Mouse (Mus musculus) layer of hippocampus, postnatal 14 days (tissue): Measurements from ENCODE around the gene Gm10964. TPM values are rescaled to one million over a fixed set of nuclear protein-coding genes. Genes with fewer than 3 reads are reported as not detected.
"Not testable (repeated sequence)": the region's sequence is repeated elsewhere in the genome, so short reads cannot be mapped to it uniquely, and the experiment has no call there.

ENCODE experiments used
- DNase-seq, 2 experiments: peaks; one replicate each; pipeline ENCODE4 v3.0.0; 2021 to 2022; ENCODE audit warnings: low spot score in 2 of 2, mixed read lengths in 1 of 2
- total RNA-seq, 2 experiments: library from RNA; stranded (reverse); gene quantifications; 2 replicates each; pipeline ENCODE4 v1.2.3; 2021

The Gm10964 gene
- total RNA-seq, 2 experiments from 2014 or later = not detected

GRCm38 (mm10) chr3:103774009-103774408, 34.8 kb downstream of the Gm10964 start:
- DNase-seq = no peak

- DNase-seq = peak in 1 of 2 experiments; percentile 8
Observed at GRCm38 (mm10) chr3:103777940-103778339, 38.8 kb downstream of the Gm10964 start.

- DNase-seq = no peak
Observed at GRCm38 (mm10) chr3:103778660-103779059, 39.5 kb downstream of the Gm10964 start.

DNA sequence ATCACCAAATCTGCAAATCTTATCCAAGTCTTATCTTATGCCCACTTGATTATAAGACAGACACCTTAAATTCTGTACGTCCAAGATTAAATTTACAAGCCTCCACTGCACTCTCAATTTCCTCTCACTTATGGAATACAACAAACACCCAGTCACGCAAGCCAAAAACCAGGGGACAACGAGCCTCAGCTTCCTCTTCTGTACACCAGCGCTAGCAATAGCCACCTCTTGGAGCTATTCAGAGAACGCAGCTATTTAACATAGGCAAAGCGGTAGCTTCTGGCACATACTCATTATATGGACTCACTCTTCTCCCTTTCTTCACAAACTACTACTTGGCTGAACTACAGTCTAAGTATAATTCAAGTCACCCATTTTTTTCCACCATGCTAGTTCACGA, 40.0 kb downstream of the Gm10964 start:
- DNase-seq = no peak

DNA sequence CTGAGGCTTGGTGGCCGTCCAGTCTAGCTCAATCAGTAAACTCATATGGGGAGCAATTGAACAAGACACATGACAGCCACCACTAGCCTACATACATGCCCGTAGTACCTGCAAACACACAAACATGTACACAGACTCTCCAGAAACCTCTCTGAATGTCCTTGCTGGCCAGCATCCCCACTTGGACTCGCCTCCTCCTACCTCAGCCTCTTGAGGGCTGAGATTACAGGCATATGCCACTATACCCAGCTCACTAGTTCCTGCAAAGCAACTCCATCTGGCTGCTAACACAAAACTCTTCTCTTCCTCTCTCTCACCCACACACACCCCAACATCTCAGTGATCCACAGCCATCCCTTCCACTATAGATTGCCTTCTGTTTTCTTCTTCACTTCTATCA, 41.1 kb downstream of the Gm10964 start:
- DNase-seq = no peak

DNA sequence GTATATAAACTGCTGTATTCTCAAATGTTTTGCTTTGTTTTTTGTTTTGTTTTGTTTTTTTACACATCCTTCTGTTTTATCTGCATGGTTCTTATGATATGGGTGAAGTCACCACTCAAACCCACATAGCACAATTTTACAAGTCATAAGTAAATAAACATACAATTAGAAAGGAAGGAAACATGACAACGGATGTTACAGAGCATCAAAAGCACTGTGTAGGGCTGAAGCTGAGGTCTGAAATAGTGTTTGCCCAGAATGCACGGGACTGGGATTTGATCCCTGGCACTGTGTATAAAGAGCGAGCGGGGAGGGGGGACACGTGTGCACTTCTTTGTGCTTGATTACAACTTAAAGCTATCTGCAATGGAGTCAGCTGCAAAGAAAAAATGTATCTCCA, 41.6 kb downstream of the Gm10964 start:
- DNase-seq = no peak

- DNase-seq = no peak
Observed at GRCm38 (mm10) chr3:103782844-103783609, 43.9 kb downstream of the Gm10964 start.

GRCm38 (mm10) chr3:103787225-103787624, 48.1 kb downstream of the Gm10964 start:
- DNase-seq = no peak

DNA sequence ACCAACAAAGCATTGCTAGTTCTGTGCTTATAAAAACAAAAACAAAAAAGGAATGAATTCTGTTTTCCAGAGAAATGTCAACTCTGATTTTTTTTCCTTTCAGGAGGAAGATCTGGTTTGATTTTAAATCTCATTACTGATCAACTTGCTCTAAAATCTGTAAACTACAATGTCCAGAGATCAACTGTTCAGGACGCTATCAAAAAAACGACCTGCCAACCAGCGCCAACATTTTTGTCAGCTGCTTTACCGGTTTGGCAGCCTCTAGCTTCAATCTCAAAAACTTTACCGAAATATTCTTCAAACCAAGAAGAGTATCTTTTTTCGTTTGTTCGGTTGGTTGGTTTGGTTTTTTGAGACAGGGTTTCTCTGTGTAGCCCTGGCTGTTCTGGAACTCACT, 49.9 kb downstream of the Gm10964 start:
- DNase-seq = no peak

DNA sequence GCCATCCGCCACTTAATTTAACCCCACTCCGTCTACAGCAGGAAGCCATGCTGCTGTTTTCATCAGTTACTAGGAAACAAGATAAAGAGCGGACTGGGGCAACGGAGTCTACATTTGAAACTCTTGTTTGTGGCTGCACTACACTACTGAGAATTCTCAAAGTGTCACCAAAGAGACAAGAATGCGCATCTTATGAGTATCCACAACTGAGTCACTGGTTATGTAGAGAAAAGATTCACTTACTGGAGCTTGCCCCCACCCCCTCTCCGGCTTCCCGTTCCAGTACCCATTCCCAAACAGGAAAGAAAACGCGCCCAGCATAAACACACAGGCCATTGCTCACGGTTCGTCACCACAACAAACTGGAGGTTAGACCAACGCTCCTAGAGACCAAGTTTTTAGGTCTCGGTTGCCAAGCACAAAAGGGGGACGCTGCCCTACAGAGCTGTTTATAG, 50.8 kb downstream of the Gm10964 start:
- DNase-seq = peak in 1 of 2 experiments; percentile 13

- DNase-seq = peak in 1 of 2 experiments; percentile 41
Observed at GRCm38 (mm10) chr3:103790346-103791145, 51.4 kb downstream of the Gm10964 start.

- peak; percentile 94 to 95 for DNase-seq
Observed at GRCm38 (mm10) chr3:103791230-103792110, 52.3 kb downstream of the Gm10964 start, which contains the start of gene Hipk1. TSS of gene Hipk1 (minus strand) at chr3:103791563.

GRCm38 (mm10) chr3:103792111-103792406, 52.9 kb downstream of the Gm10964 start:
- not testable (repeated sequence) for DNase-seq

- DNase-seq = no peak
Observed at GRCm38 (mm10) chr3:103792566-103792965, 53.4 kb downstream of the Gm10964 start.

Other genes with a start within 250 kb of the Gm10964 start
- 1 to 10 TPM; 8.3 to 8.8 TPM for gene Syt6, start 164.1 kb upstream of the Gm10964 start, total RNA-seq
- under 1 TPM in 1 of 2 experiments, not detected in 1; 0.90 TPM for gene Atg4a-ps, start 93.3 kb upstream of the Gm10964 start, total RNA-seq
- gene Olfml3, start 1.4 kb upstream of the Gm10964 start, total RNA-seq = 10 to 100 TPM; 11.1 to 12.6 TPM
- gene Hipk1, start 52.2 kb downstream of the Gm10964 start, total RNA-seq = 10 to 100 TPM; 91.2 to 91.3 TPM
- 1 to 10 TPM; 8.9 to 9.1 TPM for gene Dclre1b, start 70.1 kb downstream of the Gm10964 start, total RNA-seq
- 10 to 100 TPM; 13.0 to 16.2 TPM for gene Ap4b1, start 70.2 kb downstream of the Gm10964 start, total RNA-seq
- under 1 TPM; 0.30 to 0.45 TPM for gene Gm43064, start 70.2 kb downstream of the Gm10964 start, total RNA-seq
- gene Bcl2l15, start 93.2 kb downstream of the Gm10964 start, total RNA-seq = 1 to 10 TPM in 1 of 2 experiments, under 1 TPM in 1; 0.88 to 1.2 TPM
- gene Ptpn22, start 120.4 kb downstream of the Gm10964 start, total RNA-seq = 1 to 10 TPM; 1.2 to 1.5 TPM
- gene Rsbn1, start 174.8 kb downstream of the Gm10964 start, total RNA-seq = 10 to 100 TPM; 16.5 to 17.3 TPM
- gene Phtf1, start 228.7 kb downstream of the Gm10964 start, total RNA-seq = 10 to 100 TPM; 39.2 to 39.7 TPM